Mouse (Mus musculus): ENCODE results near the gene Rsf1. TPM values are rescaled to one million over a fixed set of nuclear protein-coding genes. Genes with fewer than 3 reads are reported as not detected.

The Rsf1 gene
- polyA plus RNA-seq, 1 experiment: 66.4 TPM

- Histone ChIP-seq H3K4me1 (ENCODE audit: control insufficient read depth, insufficient read depth, low read length) (peaks cover 2% of the 10 kb centered on the region), H3K9me3 (replicated peaks; ENCODE audit: control insufficient read depth, insufficient read depth, low read length, poor library complexity, severe bottlenecking) (no peaks in the 10 kb centered on the region), H3K27me3 (ENCODE audit: control insufficient read depth, insufficient read depth, low read length, poor library complexity, severe bottlenecking) (no peaks in the 10 kb centered on the region), H3K9ac (ENCODE audit: low read depth, poor library complexity, severe bottlenecking) (no peak overlapping the region), H3K36me3 (ENCODE audit: control insufficient read depth, insufficient read depth, low read length, poor library complexity, severe bottlenecking) (no peaks in the 10 kb centered on the region), H3K27ac (ENCODE audit: insufficient read depth, low read length) (no peak overlapping the region), H3K4me3 (ENCODE audit: low read depth, low read length) (no peak overlapping the region)
- TF ChIP-seq POLR2A (IDR thresholded peaks at IDR 0.05; ENCODE audit: insufficient read depth, low read length): no peak
- TF ChIP-seq CTCF (IDR thresholded peaks at IDR 0.05; ENCODE audit: low read depth, low read length): no peak
- TF ChIP-seq EP300 (IDR thresholded peaks at IDR 0.05; ENCODE audit: insufficient read depth, low read depth, low read length): no peak
Measured at GRCm38 (mm10) chr7:97598548-97598947, 18.9 kb downstream of the Rsf1 start.

- H3K27ac ChIP-seq (ENCODE audit: insufficient read depth, low read length): no peak overlapping the region
- H3K4me1 ChIP-seq (ENCODE audit: control insufficient read depth, insufficient read depth, low read length): no peaks in the 10 kb centered on the region
- no peaks in the 10 kb centered on the region for H3K9me3 ChIP-seq (replicated peaks; ENCODE audit: control insufficient read depth, insufficient read depth, low read length, poor library complexity, severe bottlenecking)
- TF ChIP-seq EP300 (IDR thresholded peaks at IDR 0.05; ENCODE audit: insufficient read depth, low read depth, low read length) (no peak), CTCF (IDR thresholded peaks at IDR 0.05; ENCODE audit: low read depth, low read length) (no peak), POLR2A (IDR thresholded peaks at IDR 0.05; ENCODE audit: insufficient read depth, low read length) (no peak)
- no peak overlapping the region for H3K9ac ChIP-seq (ENCODE audit: low read depth, poor library complexity, severe bottlenecking)
- H3K36me3 ChIP-seq (ENCODE audit: control insufficient read depth, insufficient read depth, low read length, poor library complexity, severe bottlenecking): peaks cover 6% of the 10 kb centered on the region
- no peaks in the 10 kb centered on the region for H3K27me3 ChIP-seq (ENCODE audit: control insufficient read depth, insufficient read depth, low read length, poor library complexity, severe bottlenecking)
- H3K4me3 ChIP-seq (ENCODE audit: low read depth, low read length): no peak overlapping the region
Measured at GRCm38 (mm10) chr7:97621346-97621745, 41.7 kb downstream of the Rsf1 start.

GRCm38 (mm10) chr7:97622676-97623075 is 43.0 kb downstream of the Rsf1 start:
- H3K36me3 ChIP-seq (ENCODE audit: control insufficient read depth, insufficient read depth, low read length, poor library complexity, severe bottlenecking): peaks cover 8% of the 10 kb centered on the region
- H3K9ac ChIP-seq (ENCODE audit: low read depth, poor library complexity, severe bottlenecking): no peak overlapping the region
- no peaks in the 10 kb centered on the region for H3K4me1 ChIP-seq (ENCODE audit: control insufficient read depth, insufficient read depth, low read length)
- H3K27ac ChIP-seq (ENCODE audit: insufficient read depth, low read length): no peak overlapping the region
- no peak for TF ChIP-seq CTCF (IDR thresholded peaks at IDR 0.05; ENCODE audit: low read depth, low read length)
- no peak overlapping the region for H3K4me3 ChIP-seq (ENCODE audit: low read depth, low read length)
- no peaks in the 10 kb centered on the region for H3K27me3 ChIP-seq (ENCODE audit: control insufficient read depth, insufficient read depth, low read length, poor library complexity, severe bottlenecking)
- no peaks in the 10 kb centered on the region for H3K9me3 ChIP-seq (replicated peaks; ENCODE audit: control insufficient read depth, insufficient read depth, low read length, poor library complexity, severe bottlenecking)

- no peak overlapping the region for H3K27ac ChIP-seq (ENCODE audit: insufficient read depth, low read length)
Measured at GRCm38 (mm10) chr7:97623402-97623801, 43.7 kb downstream of the Rsf1 start.

GRCm38 (mm10) chr7:97629351-97629750 is 49.7 kb downstream of the Rsf1 start:
- H3K9ac ChIP-seq (ENCODE audit: low read depth, poor library complexity, severe bottlenecking): no peak overlapping the region

More at GRCm38 (mm10) chr7:97623402-97623801, 43.7 kb downstream of the Rsf1 start:
- Histone ChIP-seq H3K27me3 (ENCODE audit: control insufficient read depth, insufficient read depth, low read length, poor library complexity, severe bottlenecking) (no peaks in the 10 kb centered on the region), H3K9ac (ENCODE audit: low read depth, poor library complexity, severe bottlenecking) (no peak overlapping the region), H3K9me3 (replicated peaks; ENCODE audit: control insufficient read depth, insufficient read depth, low read length, poor library complexity, severe bottlenecking) (no peaks in the 10 kb centered on the region), H3K4me1 (ENCODE audit: control insufficient read depth, insufficient read depth, low read length) (no peaks in the 10 kb centered on the region), H3K36me3 (ENCODE audit: control insufficient read depth, insufficient read depth, low read length, poor library complexity, severe bottlenecking) (peaks cover 6% of the 10 kb centered on the region), H3K4me3 (ENCODE audit: low read depth, low read length) (no peak overlapping the region)
- no peak for TF ChIP-seq CTCF (IDR thresholded peaks at IDR 0.05; ENCODE audit: low read depth, low read length)
- no peak for TF ChIP-seq EP300 (IDR thresholded peaks at IDR 0.05; ENCODE audit: insufficient read depth, low read depth, low read length)
- no peak for TF ChIP-seq POLR2A (IDR thresholded peaks at IDR 0.05; ENCODE audit: insufficient read depth, low read length)

GRCm38 (mm10) chr7:97631290-97631689 is 51.6 kb downstream of the Rsf1 start:
- Histone ChIP-seq H3K4me1 (ENCODE audit: control insufficient read depth, insufficient read depth, low read length) (no peaks in the 10 kb centered on the region), H3K4me3 (ENCODE audit: low read depth, low read length) (no peak overlapping the region), H3K27me3 (ENCODE audit: control insufficient read depth, insufficient read depth, low read length, poor library complexity, severe bottlenecking) (no peaks in the 10 kb centered on the region), H3K36me3 (ENCODE audit: control insufficient read depth, insufficient read depth, low read length, poor library complexity, severe bottlenecking) (peaks cover 5% of the 10 kb centered on the region), H3K9ac (ENCODE audit: low read depth, poor library complexity, severe bottlenecking) (no peak overlapping the region), H3K9me3 (replicated peaks; ENCODE audit: control insufficient read depth, insufficient read depth, low read length, poor library complexity, severe bottlenecking) (no peaks in the 10 kb centered on the region), H3K27ac (ENCODE audit: insufficient read depth, low read length) (no peak overlapping the region)
- no peak for TF ChIP-seq EP300 (IDR thresholded peaks at IDR 0.05; ENCODE audit: insufficient read depth, low read depth, low read length)
- TF ChIP-seq CTCF (IDR thresholded peaks at IDR 0.05; ENCODE audit: low read depth, low read length): no peak
- no peak for TF ChIP-seq POLR2A (IDR thresholded peaks at IDR 0.05; ENCODE audit: insufficient read depth, low read length)

More at GRCm38 (mm10) chr7:97629351-97629750, 49.7 kb downstream of the Rsf1 start:
- Histone ChIP-seq H3K4me3 (ENCODE audit: low read depth, low read length) (no peak overlapping the region), H3K27me3 (ENCODE audit: control insufficient read depth, insufficient read depth, low read length, poor library complexity, severe bottlenecking) (no peaks in the 10 kb centered on the region), H3K9me3 (replicated peaks; ENCODE audit: control insufficient read depth, insufficient read depth, low read length, poor library complexity, severe bottlenecking) (no peaks in the 10 kb centered on the region), H3K27ac (ENCODE audit: insufficient read depth, low read length) (no peak overlapping the region), H3K36me3 (ENCODE audit: control insufficient read depth, insufficient read depth, low read length, poor library complexity, severe bottlenecking) (peaks cover 2% of the 10 kb centered on the region; the same call in 1 of the 2 replicates), H3K4me1 (ENCODE audit: control insufficient read depth, insufficient read depth, low read length) (no peaks in the 10 kb centered on the region)
- no peak for TF ChIP-seq POLR2A (IDR thresholded peaks at IDR 0.05; ENCODE audit: insufficient read depth, low read length)
- TF ChIP-seq EP300 (IDR thresholded peaks at IDR 0.05; ENCODE audit: insufficient read depth, low read depth, low read length): no peak
- TF ChIP-seq CTCF (IDR thresholded peaks at IDR 0.05; ENCODE audit: low read depth, low read length): no peak
